Mouse (Mus musculus): ENCODE results near the gene Cacna2d3. TPM values are rescaled to one million over a fixed set of nuclear protein-coding genes. Genes with fewer than 3 reads are reported as not detected.

The Cacna2d3 gene
- polyA plus RNA-seq, 1 experiment from 2014 or later, result 0.03 TPM

GRCm38 (mm10) chr14:29238446-29238845, 483.2 kb downstream of the Cacna2d3 start:
- ATAC-seq (ENCODE audit: insufficient read depth), result no peak
- H3K4me1 ChIP-seq (replicated peaks), result no peaks in the 10 kb centered on the region

DNA sequence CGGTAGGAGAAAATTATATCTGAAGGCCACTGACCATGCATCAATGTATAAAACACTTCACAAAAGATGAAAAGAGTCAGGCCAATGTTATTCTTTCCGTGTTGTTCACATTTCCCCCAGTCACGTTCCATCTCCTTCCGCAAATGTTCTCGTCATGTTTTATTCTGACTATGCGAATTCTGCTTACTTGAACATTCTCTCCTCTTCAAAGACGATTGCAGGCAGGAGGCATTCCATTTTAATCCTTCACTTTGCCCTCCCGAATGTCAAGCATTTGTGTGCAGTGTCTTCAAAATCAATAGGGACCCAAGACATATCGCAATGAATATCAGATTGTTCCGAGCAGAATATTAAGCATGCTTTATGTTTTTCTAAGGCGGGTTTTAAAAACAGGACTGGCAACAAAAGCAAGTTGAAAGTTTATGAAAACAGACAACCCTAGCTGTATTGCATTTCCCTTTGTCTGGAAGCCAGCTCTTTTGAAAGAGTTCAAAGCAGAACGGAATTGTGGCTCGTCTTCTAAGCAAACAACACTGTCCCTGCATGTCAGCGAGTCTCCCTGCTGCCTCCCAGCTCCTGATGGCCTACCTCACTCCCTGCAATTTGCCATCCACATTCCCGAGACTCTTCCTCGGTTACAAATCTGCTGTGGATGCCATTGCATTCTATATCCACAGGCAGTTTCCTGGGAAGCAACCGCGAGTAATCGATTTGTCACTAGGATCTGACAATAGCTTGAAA, 492.5 kb downstream of the Cacna2d3 start:
- H3K4me2 ChIP-seq, result no peak overlapping the region
- no peaks in the 10 kb centered on the region for H3K27me3 ChIP-seq
- H3K9me3 ChIP-seq (replicated peaks), result no peaks in the 10 kb centered on the region
- H3K9ac ChIP-seq, result no peak overlapping the region
- H3K4me1 ChIP-seq (replicated peaks), result no peaks in the 10 kb centered on the region
- ATAC-seq (ENCODE audit: insufficient read depth), result no peak
- 56% methylated on average over 19 of the region's 19 CpGs for WGBS (ENCODE audit: insufficient replicate concordance)
- no peak overlapping the region for H3K27ac ChIP-seq (replicated peaks)
- H3K4me3 ChIP-seq (replicated peaks), result no peak overlapping the region
- no peaks in the 10 kb centered on the region for H3K36me3 ChIP-seq (replicated peaks)

More at GRCm38 (mm10) chr14:29238446-29238845, 483.2 kb downstream of the Cacna2d3 start:
- no peak overlapping the region for H3K27ac ChIP-seq (replicated peaks)
- no peak overlapping the region for H3K4me2 ChIP-seq
- no peak overlapping the region for H3K9ac ChIP-seq
- H3K36me3 ChIP-seq (replicated peaks), result no peaks in the 10 kb centered on the region
- WGBS (ENCODE audit: insufficient replicate concordance), result 38% methylated on average over 3 of the region's 3 CpGs
- H3K27me3 ChIP-seq, result no peaks in the 10 kb centered on the region
- no peak overlapping the region for H3K4me3 ChIP-seq (replicated peaks)
- no peaks in the 10 kb centered on the region for H3K9me3 ChIP-seq (replicated peaks)

DNA sequence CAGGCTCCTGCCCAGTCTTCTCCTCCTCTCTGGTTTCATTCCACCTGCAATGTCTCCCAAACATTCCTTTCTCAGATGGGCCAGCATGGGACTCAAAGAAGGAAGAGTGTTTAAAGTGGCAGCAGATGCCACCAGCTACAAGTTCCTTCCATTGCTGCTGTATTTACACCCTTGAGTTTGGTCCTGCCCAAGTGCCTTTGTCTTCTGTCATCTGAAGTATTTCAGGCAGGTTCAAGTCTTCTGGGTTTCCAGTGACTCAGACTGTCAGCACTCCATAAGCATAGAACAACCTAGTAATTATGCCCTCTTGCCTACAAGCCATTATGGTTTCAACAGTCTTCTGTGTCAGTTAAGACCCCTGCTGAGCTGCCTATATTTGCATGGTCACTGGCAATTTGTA, 493.2 kb downstream of the Cacna2d3 start:
- Histone ChIP-seq H3K27ac (replicated peaks) (no peak overlapping the region), H3K4me1 (replicated peaks) (no peaks in the 10 kb centered on the region), H3K4me2 (no peak overlapping the region), H3K9ac (no peak overlapping the region), H3K36me3 (replicated peaks) (no peaks in the 10 kb centered on the region), H3K4me3 (replicated peaks) (no peak overlapping the region), H3K9me3 (replicated peaks) (no peaks in the 10 kb centered on the region), H3K27me3 (no peaks in the 10 kb centered on the region)
- no peak for ATAC-seq (ENCODE audit: insufficient read depth)

- 60% methylated on average over 2 of the region's 2 CpGs for WGBS (ENCODE audit: insufficient replicate concordance)
- Histone ChIP-seq H3K27ac (replicated peaks) (no peak overlapping the region), H3K9ac (no peak overlapping the region), H3K27me3 (no peaks in the 10 kb centered on the region), H3K36me3 (replicated peaks) (no peaks in the 10 kb centered on the region), H3K4me1 (replicated peaks) (no peaks in the 10 kb centered on the region), H3K4me2 (no peak overlapping the region), H3K9me3 (replicated peaks) (no peaks in the 10 kb centered on the region), H3K4me3 (replicated peaks) (no peak overlapping the region)
- ATAC-seq (ENCODE audit: insufficient read depth), result no peak
Measured at GRCm38 (mm10) chr14:29227959-29228358, 493.7 kb downstream of the Cacna2d3 start.

GRCm38 (mm10) chr14:29225754-29226365, 495.8 kb downstream of the Cacna2d3 start:
- no peaks in the 10 kb centered on the region for H3K27me3 ChIP-seq
- no peak overlapping the region for H3K4me3 ChIP-seq (replicated peaks)
- H3K4me1 ChIP-seq (replicated peaks), result no peaks in the 10 kb centered on the region
- no peak overlapping the region for H3K9ac ChIP-seq
- H3K36me3 ChIP-seq (replicated peaks), result no peaks in the 10 kb centered on the region
- no peak overlapping the region for H3K27ac ChIP-seq (replicated peaks)
- no peak for ATAC-seq (ENCODE audit: insufficient read depth)
- H3K9me3 ChIP-seq (replicated peaks), result no peaks in the 10 kb centered on the region
- WGBS (ENCODE audit: insufficient replicate concordance), result 44% methylated on average over 2 of the region's 2 CpGs
- no peak overlapping the region for H3K4me2 ChIP-seq

GRCm38 (mm10) chr14:29223012-29223411, 498.7 kb downstream of the Cacna2d3 start:
- H3K27ac ChIP-seq (replicated peaks), result no peak overlapping the region
- no peak overlapping the region for H3K9ac ChIP-seq
- no peaks in the 10 kb centered on the region for H3K36me3 ChIP-seq (replicated peaks)
- no peak overlapping the region for H3K4me2 ChIP-seq
- H3K4me1 ChIP-seq (replicated peaks), result no peaks in the 10 kb centered on the region
- no peaks in the 10 kb centered on the region for H3K9me3 ChIP-seq (replicated peaks)
- H3K27me3 ChIP-seq, result no peaks in the 10 kb centered on the region
- WGBS (ENCODE audit: insufficient replicate concordance), result 39% methylated on average over 1 of the region's 1 CpGs
- H3K4me3 ChIP-seq (replicated peaks), result no peak overlapping the region
- ATAC-seq (ENCODE audit: insufficient read depth), result no peak

DNA sequence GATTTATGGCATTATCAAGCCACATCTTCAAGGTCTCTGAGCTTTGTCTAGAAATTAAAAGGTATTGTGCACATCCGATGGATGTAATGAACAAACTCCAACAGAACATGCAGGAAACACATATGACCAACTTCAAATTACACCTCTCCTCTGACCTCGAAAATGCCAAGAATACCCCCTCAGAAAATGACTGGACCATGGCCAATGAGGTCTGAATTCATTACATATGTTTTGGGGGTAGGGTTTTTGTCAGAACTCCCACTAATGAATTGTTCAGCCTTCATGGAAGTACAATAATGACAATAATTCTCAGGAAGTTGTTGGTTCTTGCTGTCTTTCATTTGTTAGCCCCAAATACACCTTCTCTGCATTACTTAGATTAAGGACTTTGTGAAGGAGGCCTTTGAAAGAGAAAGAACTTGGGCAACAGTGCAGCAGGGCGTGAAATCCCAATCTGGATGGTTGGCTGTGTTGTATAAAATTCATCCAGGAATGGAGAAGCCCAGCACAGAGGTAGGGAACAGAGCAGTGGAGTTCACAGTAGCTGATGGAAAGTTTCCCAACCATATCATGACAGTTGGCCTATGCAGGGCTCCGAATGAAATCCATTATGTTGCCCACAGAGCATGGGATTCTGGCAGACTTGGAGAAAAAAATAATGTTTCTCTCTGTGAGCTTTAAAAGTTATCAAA, 499.3 kb downstream of the Cacna2d3 start:
- no peak overlapping the region for H3K9ac ChIP-seq
- H3K9me3 ChIP-seq (replicated peaks), result no peaks in the 10 kb centered on the region
- ATAC-seq (ENCODE audit: insufficient read depth), result no peak
- no peak overlapping the region for H3K4me2 ChIP-seq
- WGBS (ENCODE audit: insufficient replicate concordance), result 42% methylated on average over 4 of the region's 4 CpGs
- no peaks in the 10 kb centered on the region for H3K4me1 ChIP-seq (replicated peaks)
- no peak overlapping the region for H3K27ac ChIP-seq (replicated peaks)
- no peaks in the 10 kb centered on the region for H3K27me3 ChIP-seq
- H3K4me3 ChIP-seq (replicated peaks), result no peak overlapping the region
- no peaks in the 10 kb centered on the region for H3K36me3 ChIP-seq (replicated peaks)

- Histone ChIP-seq H3K36me3 (replicated peaks) (no peaks in the 10 kb centered on the region), H3K9ac (no peak overlapping the region), H3K27ac (replicated peaks) (no peak overlapping the region), H3K9me3 (replicated peaks) (no peaks in the 10 kb centered on the region), H3K27me3 (no peaks in the 10 kb centered on the region), H3K4me1 (replicated peaks) (no peaks in the 10 kb centered on the region), H3K4me2 (no peak overlapping the region), H3K4me3 (replicated peaks) (no peak overlapping the region)
- 54% methylated on average over 1 of the region's 1 CpGs for WGBS (ENCODE audit: insufficient replicate concordance)
- no peak for ATAC-seq (ENCODE audit: insufficient read depth)
Measured at GRCm38 (mm10) chr14:29216106-29216505, 505.6 kb downstream of the Cacna2d3 start.

GRCm38 (mm10) chr14:29204967-29205268, 516.7 kb downstream of the Cacna2d3 start:
- Histone ChIP-seq H3K9ac (no peak overlapping the region), H3K4me3 (replicated peaks) (no peak overlapping the region), H3K4me1 (replicated peaks) (no peaks in the 10 kb centered on the region), H3K27me3 (no peaks in the 10 kb centered on the region), H3K9me3 (replicated peaks) (no peaks in the 10 kb centered on the region), H3K4me2 (no peak overlapping the region), H3K27ac (replicated peaks) (no peak overlapping the region), H3K36me3 (replicated peaks) (no peaks in the 10 kb centered on the region)
- no peak for ATAC-seq (ENCODE audit: insufficient read depth)
- 51% methylated on average over 1 of the region's 1 CpGs for WGBS (ENCODE audit: insufficient replicate concordance)

DNA sequence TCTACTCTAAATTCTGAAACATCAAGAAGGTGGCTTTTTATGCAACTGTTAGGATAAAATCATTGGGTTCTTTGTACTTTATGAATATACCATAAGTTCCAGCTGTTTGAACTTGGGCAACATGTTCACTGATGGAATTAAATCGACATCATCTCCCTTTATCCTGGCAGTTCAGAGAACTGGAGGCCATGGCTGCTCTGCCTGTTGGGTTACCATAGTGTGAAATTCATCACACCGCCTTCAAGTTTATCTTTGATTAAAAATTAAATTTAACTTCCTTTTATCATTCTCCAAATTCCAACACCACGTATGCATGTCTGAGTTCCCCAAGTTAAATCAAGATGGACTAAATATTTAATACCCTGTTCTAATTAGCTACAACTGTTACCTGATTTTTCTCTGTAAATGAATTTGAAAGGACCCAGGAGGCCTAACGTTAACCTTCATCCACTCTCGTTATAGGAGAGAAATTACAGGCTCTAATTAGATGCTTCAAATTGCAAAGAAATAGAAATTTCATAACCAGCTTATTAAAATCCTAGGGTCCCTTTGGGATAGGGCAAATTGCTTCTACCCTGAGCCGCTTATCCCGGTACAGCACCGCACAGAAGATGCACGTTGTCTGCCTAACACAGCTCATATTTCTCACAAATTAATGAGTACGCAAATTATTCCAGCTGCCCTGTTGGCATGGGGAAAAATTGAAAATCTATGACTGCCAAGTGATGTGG, 517.3 kb downstream of the Cacna2d3 start:
- Histone ChIP-seq H3K4me3 (replicated peaks) (no peak overlapping the region), H3K9ac (no peak overlapping the region), H3K9me3 (replicated peaks) (no peaks in the 10 kb centered on the region), H3K27ac (replicated peaks) (no peak overlapping the region), H3K36me3 (replicated peaks) (no peaks in the 10 kb centered on the region), H3K4me1 (replicated peaks) (no peaks in the 10 kb centered on the region), H3K27me3 (no peaks in the 10 kb centered on the region), H3K4me2 (no peak overlapping the region)
- WGBS (ENCODE audit: insufficient replicate concordance), result 69% methylated on average over 10 of the region's 10 CpGs
- no peak for ATAC-seq (ENCODE audit: insufficient read depth)

GRCm38 (mm10) chr14:29196171-29196570, 525.5 kb downstream of the Cacna2d3 start:
- no peak overlapping the region for H3K9ac ChIP-seq
- no peak overlapping the region for H3K4me2 ChIP-seq
- H3K9me3 ChIP-seq (replicated peaks), result no peaks in the 10 kb centered on the region
- H3K36me3 ChIP-seq (replicated peaks), result no peaks in the 10 kb centered on the region
- H3K4me1 ChIP-seq (replicated peaks), result no peaks in the 10 kb centered on the region
- ATAC-seq (ENCODE audit: insufficient read depth), result no peak
- no peak overlapping the region for H3K4me3 ChIP-seq (replicated peaks)
- H3K27ac ChIP-seq (replicated peaks), result no peak overlapping the region
- H3K27me3 ChIP-seq, result no peaks in the 10 kb centered on the region

Data from liver, embryonic 15.5 days (tissue).